Mouse (Mus musculus): ENCODE data around the gene Ambra1. TPM values are rescaled to one million over a fixed set of nuclear protein-coding genes. Genes with fewer than 3 reads are reported as not detected.

Ambra1 gene
- polyA plus RNA-seq, 1 experiment from 2014 or later: 10.4 TPM

DNA sequence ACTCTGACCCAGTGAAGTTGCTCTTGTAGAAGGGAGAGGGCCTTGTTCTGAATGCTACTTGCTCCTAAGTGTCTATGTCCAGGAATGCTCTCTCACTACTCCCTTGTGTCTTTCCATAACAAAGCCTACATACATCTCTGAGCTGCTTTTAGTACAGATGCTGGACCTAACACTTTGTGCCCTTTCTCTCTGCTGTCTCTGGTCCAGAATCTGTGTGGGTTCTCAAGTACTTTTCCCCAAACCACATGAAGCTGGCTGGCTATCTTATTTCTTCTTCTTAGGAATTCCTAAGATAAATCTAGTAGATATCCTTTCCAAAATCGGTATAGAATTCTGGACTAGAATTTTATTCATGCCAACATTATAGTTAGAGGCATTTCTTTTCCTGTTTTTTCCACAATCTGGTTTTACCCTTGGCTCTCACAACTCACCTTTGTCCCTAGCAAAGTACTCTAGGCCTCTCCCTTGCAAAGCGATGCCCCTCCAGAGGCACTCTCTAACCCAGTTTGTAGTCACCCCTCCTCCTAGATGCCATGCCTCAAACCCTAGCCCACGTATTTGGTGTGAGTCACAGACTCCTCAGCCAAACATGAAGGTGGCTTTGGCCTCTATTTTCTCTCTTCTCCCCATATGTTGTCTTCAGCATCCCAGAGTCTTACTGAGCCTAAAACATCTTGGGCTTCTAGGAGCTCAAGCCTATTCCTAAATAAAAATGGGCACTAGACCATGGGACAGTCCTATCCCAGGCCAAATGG, 173.4 kb downstream of the Ambra1 start:
- no peaks in the 10 kb centered on the region for H3K27me3 ChIP-seq (replicated peaks)
- H3K9ac ChIP-seq: no peak overlapping the region
- H3K4me2 ChIP-seq: no peak overlapping the region
- no peak overlapping the region for H3K27ac ChIP-seq (replicated peaks)
- H3K4me1 ChIP-seq: 0 out of 2 replicates have a peak, but pooled peaks cover 4% of the 10 kb centered on the region
- peaks cover 31% of the 10 kb centered on the region for H3K36me3 ChIP-seq
- H3K9me3 ChIP-seq: no peaks in the 10 kb centered on the region
- ATAC-seq (ENCODE audit: extremely low read depth, insufficient number of reproducible peaks, low FRiP score, low TSS enrichment): no peak
- 82% methylated on average over 3 of the region's 3 CpGs for WGBS
- H3K4me3 ChIP-seq: no peak overlapping the region

DNA sequence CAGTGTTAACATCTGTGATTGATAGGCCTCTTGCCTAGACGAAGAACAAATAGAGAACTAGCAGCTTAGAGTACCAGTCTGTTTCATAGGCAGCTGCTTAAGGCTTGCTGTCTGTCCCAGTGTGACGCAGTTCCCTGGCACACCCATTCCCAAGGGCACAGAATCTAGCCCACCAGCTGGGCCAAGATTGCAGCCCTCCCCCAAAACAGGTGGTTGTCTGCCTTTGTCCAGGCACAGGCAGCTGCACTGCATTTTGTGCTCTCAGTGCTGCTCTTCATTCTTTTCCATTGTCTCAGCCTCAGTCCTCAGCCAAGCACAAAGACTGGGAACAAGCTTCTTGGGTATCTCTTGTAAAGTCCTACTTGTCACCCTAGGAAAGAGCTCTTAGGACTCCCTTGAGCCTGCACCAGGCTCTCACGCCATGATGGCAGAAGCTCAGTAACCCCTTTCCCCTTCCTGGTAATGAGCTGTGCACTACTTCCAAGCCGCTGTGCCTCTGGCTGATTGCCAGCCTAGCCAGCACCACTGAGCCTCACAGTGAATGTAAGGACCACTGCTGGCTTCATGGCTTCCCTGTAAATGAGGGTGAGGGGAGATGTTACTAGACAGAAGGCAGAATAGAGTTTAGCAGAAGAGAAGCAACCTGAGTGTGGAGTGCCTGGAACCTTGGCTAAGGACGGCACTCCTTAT, 174.8 kb downstream of the Ambra1 start:
- ATAC-seq (ENCODE audit: extremely low read depth, insufficient number of reproducible peaks, low FRiP score, low TSS enrichment): no peak
- Histone ChIP-seq H3K4me2 (no peak overlapping the region), H3K9ac (no peak overlapping the region), H3K9me3 (no peaks in the 10 kb centered on the region), H3K27me3 (replicated peaks) (no peaks in the 10 kb centered on the region), H3K4me1 (0 out of 2 replicates have a peak, but pooled peaks cover 4% of the 10 kb centered on the region), H3K27ac (replicated peaks) (no peak overlapping the region), H3K36me3 (peaks cover 44% of the 10 kb centered on the region), H3K4me3 (no peak overlapping the region)
- WGBS: 76% methylated on average over 5 of the region's 5 CpGs

DNA sequence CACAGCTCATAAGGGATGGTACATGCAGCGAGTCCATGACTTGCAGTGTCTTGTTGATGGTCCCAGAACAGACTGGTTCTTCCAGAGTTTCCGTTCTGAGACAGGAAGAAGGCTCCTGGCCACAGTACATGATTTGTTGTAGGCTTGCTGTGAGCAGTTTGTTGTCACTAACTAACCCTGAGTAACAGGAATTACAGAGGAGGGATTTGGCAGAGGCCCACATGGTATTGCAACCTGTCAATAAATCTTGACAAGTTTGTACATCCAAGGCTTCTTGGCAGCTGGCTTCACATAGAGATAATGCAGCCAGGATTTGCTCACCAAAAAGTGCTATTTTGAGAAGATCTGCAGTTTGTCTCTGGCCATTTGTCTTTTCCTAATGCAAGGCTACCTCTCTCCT, 176.2 kb downstream of the Ambra1 start:
- no peak overlapping the region for H3K27ac ChIP-seq (replicated peaks)
- no peak overlapping the region for H3K4me2 ChIP-seq
- no peak overlapping the region for H3K4me3 ChIP-seq
- H3K4me1 ChIP-seq: 0 out of 2 replicates have a peak, but pooled peaks cover 4% of the 10 kb centered on the region
- no peak overlapping the region for H3K9ac ChIP-seq
- WGBS: 82% methylated on average over 2 of the region's 2 CpGs
- no peaks in the 10 kb centered on the region for H3K27me3 ChIP-seq (replicated peaks)
- H3K9me3 ChIP-seq: no peaks in the 10 kb centered on the region
- no peak for ATAC-seq (ENCODE audit: extremely low read depth, insufficient number of reproducible peaks, low FRiP score, low TSS enrichment)
- peaks cover 49% of the 10 kb centered on the region for H3K36me3 ChIP-seq

DNA sequence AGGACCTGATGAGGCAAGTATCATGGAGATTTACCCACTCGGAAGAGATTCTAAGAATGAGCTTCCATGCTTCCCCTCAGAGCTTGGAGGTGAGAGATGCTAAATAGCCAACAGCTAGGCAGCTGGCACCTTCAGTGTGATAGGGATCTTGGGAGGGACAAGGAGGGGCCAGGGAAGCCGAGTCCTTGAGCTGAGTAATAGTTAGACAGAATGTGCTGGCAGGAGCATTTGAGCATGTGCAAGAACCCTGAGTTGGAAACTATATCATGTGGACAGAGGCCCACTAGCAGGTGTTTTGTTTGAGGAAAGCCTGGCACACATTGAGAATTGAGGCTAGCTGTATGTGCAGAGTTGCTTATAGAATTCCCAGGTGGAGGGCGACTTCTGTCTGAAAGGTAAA, 182.7 kb downstream of the Ambra1 start:
- H3K9ac ChIP-seq: no peak overlapping the region
- H3K36me3 ChIP-seq: peaks cover 90% of the 10 kb centered on the region
- no peaks in the 10 kb centered on the region for H3K4me1 ChIP-seq
- H3K9me3 ChIP-seq: no peaks in the 10 kb centered on the region
- H3K4me2 ChIP-seq: no peak overlapping the region
- no peak overlapping the region for H3K4me3 ChIP-seq
- H3K27ac ChIP-seq (replicated peaks): no peak overlapping the region
- 56% methylated on average over 3 of the region's 3 CpGs for WGBS
- no peaks in the 10 kb centered on the region for H3K27me3 ChIP-seq (replicated peaks)
- ATAC-seq (ENCODE audit: extremely low read depth, insufficient number of reproducible peaks, low FRiP score, low TSS enrichment): no peak

DNA sequence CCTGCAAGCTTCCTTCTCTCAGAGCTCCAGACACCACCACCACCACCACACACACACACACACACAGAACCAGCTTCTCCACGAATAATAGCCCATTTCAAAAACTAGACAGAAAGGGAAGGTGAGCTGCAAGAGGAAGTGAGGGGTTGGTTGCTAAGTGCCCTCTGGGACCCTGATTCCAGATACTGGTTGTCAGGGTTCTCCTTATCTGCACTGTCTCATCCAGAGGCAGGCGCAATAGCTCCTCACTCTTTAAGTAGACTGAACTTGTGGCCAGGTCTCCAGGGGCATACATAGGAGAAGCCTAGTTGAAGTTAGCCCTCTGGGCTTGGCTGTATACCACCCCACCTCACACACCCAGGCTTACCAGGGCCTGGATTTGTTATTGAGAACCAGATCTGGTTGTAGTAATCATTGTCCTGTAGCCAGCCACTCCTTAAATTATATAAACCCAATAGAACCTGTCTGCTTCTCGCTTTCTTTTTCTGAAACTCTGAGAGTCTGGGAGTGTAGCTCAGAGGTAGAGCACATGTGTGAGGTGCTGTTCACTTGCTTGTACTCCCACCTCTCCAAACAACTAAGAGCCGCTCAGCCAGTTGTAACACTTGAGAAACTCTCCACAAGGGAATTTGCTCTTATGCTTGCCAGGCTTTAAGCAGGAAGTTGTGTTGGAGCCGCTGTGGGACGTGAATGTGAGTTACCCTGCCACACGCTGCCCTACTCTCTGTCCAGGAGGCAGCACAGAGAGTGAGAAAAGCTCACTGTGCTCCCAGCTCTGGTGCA, 183.6 kb downstream of the Ambra1 start:
- Histone ChIP-seq H3K4me1 (no peaks in the 10 kb centered on the region), H3K27me3 (replicated peaks) (no peaks in the 10 kb centered on the region), H3K36me3 (peaks cover 93% of the 10 kb centered on the region), H3K9ac (no peak overlapping the region), H3K27ac (replicated peaks) (no peak overlapping the region), H3K4me2 (no peak overlapping the region), H3K4me3 (no peak overlapping the region), H3K9me3 (no peaks in the 10 kb centered on the region)
- 70% methylated on average over 7 of the region's 7 CpGs for WGBS
- ATAC-seq (ENCODE audit: extremely low read depth, insufficient number of reproducible peaks, low FRiP score, low TSS enrichment): no peak

DNA sequence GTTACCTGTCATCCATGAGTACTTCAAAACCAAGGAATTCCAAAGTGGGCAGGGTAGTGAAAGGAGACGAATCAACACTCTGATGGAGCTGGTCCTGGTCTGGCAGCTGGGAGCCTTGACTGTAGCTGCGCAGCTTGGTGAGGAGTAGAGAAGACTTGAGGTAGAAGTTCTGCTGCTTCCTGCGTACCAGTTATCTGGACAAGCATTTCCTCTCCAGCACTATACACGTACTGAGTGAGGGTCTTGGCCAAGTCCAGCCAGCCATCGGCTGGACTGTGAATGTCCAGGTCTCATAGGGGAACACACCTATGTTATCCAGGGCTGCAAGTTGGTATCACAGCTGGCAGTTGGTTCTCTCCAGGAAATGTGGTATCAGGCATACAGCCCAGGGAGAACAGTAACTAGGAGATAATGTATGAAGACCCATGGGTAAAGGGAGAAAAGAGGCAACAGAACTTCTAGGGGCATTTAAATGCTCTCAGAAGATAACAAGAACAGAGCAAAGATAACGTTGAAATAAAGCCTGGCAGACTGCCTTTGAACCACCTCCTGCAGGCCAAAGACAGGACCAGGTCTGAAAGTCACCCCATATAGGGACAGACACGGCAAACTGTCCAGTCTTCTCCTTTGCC, 186.5 kb downstream of the Ambra1 start:
- H3K4me1 ChIP-seq: peaks cover 6% of the 10 kb centered on the region
- H3K36me3 ChIP-seq: peaks cover 74% of the 10 kb centered on the region
- H3K9ac ChIP-seq: no peak overlapping the region
- H3K27ac ChIP-seq (replicated peaks): no peak overlapping the region
- no peak overlapping the region for H3K4me3 ChIP-seq
- H3K27me3 ChIP-seq (replicated peaks): peaks cover 21% of the 10 kb centered on the region
- no peak for ATAC-seq (ENCODE audit: extremely low read depth, insufficient number of reproducible peaks, low FRiP score, low TSS enrichment)
- no peak overlapping the region for H3K4me2 ChIP-seq
- H3K9me3 ChIP-seq: no peaks in the 10 kb centered on the region
- WGBS: 64% methylated on average over 7 of the region's 7 CpGs

DNA sequence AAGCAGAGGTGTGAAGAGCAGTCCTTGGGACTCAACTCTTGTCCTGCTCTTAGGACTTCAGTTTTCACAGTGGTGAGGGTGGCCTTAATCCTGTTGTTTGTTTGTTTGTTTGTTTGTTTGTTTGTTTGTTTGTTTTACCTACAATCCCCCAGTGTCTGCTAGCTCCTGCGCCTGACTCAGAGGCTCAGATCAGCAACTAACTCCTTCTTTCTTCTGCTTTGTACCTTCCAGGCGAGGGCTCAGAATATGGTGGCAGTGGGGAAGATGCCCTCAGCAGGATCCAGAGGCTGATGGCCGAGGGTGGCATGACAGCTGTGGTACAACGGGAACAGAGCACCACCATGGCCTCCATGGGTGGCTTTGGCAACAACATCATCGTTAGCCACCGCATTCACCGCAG, 187.2 kb downstream of the Ambra1 start:
- H3K4me2 ChIP-seq: no peak overlapping the region
- WGBS: 94% methylated on average over 7 of the region's 7 CpGs
- no peaks in the 10 kb centered on the region for H3K9me3 ChIP-seq
- no peak for ATAC-seq (ENCODE audit: extremely low read depth, insufficient number of reproducible peaks, low FRiP score, low TSS enrichment)
- H3K4me3 ChIP-seq: no peak overlapping the region
- no peak overlapping the region for H3K9ac ChIP-seq
- H3K27me3 ChIP-seq (replicated peaks): peaks cover 27% of the 10 kb centered on the region
- no peak overlapping the region for H3K27ac ChIP-seq (replicated peaks)
- H3K36me3 ChIP-seq: peaks cover 68% of the 10 kb centered on the region
- H3K4me1 ChIP-seq: peaks cover 13% of the 10 kb centered on the region

DNA sequence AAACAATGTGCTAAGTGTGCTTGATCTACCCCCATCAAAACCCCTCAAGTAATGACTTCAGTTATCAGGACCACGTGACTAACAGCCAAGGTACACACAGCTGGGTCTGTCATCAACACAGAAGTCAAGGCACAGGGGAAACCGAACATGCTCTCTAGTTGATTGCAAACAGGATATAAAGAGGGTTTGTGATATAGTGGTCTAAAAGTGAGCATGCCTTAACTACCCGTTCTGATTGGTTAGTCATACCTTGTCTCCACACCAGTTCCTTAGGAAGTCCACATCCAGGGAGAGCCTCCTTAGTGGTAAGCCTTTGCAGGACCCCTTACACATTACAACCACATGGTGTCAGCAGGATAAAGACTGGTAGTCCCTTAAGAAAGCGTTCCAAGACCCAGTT, 190.2 kb downstream of the Ambra1 start:
- Histone ChIP-seq H3K36me3 (peaks cover 38% of the 10 kb centered on the region), H3K4me3 (no peak overlapping the region), H3K4me2 (no peak overlapping the region), H3K4me1 (peaks cover 31% of the 10 kb centered on the region), H3K9me3 (no peaks in the 10 kb centered on the region), H3K27ac (replicated peaks) (no peak overlapping the region), H3K9ac (no peak overlapping the region), H3K27me3 (replicated peaks) (peaks cover 56% of the 10 kb centered on the region)
- ATAC-seq (ENCODE audit: extremely low read depth, insufficient number of reproducible peaks, low FRiP score, low TSS enrichment): no peak
- WGBS: 54% methylated on average over 4 of the region's 4 CpGs

DNA sequence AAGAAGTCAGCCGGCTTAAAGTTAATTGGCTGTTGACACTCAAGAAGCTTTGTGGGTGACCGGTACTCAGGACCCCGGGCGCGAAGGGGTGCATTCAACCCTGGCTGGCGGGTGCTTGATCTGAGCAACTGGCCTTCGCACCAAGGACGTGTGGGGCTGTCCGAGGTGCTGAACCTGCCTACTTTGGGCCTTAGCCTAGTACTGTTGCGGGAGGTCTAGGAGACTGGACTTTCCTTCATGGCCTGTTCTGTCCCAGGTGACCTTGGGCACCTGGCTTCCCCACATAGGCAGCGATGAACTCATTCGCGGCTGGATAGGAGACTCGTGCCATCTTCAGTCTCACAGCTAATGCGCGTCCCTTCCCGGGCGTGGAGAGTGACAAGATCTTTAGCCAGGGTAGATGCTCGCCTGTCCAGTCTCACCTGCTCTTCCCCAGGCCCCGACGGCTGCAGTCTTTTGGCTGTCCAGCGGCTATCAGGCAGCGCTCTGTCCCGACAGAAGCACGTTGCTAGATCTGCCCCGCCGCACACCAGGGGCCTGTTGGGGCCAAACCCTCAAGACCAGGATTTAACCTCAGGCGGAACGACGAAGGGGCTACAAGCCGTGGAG, 191.4 kb downstream of the Ambra1 start:
- Histone ChIP-seq H3K36me3 (peaks cover 32% of the 10 kb centered on the region), H3K9ac (no peak overlapping the region), H3K9me3 (no peaks in the 10 kb centered on the region), H3K4me2 (peak overlapping the region; percentile 88), H3K27ac (replicated peaks) (no peak overlapping the region), H3K4me1 (peaks cover 31% of the 10 kb centered on the region), H3K27me3 (replicated peaks) (peaks cover 67% of the 10 kb centered on the region), H3K4me3 (peak overlapping the region; percentile 59)
- no peak for ATAC-seq (ENCODE audit: extremely low read depth, insufficient number of reproducible peaks, low FRiP score, low TSS enrichment)
- WGBS: 4% methylated on average over 31 of the region's 31 CpGs

DNA sequence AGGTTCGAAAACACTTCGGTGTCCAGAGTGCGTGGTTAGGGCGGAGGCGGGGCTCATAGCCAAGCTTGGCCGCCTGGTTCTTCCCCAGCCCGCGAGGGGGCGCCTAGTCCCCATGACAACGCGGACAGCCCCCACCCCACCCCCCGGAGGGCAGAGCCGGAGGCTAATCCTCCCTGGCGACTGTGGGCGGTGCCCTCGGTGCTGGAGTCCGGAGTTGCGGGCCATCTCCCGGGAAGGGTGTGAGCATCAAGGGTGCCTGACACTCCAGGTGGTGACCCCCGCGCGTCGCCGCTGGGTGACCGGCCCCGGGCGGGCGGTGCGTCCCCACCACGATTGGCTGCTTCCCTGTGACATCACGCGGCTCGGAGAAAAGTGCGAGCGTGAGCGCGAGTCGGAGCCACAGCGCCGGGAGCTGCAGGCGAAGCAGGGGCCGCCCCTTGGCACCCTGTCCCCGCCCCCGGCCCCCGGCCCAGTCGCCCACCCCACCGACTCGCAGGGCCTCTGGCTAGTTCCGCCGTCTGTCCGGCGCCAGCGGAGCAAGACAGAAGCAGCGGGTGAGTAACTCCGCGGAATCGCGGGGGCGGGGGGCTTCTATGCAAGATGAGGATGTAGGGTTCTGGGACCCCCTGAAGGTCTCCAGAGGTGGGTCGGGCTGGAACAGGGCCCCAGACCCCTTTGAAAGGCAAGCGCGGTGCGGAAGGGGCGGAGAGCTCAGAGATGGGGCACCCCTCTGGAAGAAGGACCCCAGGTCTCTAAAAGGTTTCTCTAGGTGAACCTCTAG, 192.0 kb downstream of the Ambra1 start:
- H3K4me1 ChIP-seq: peaks cover 31% of the 10 kb centered on the region
- H3K27me3 ChIP-seq (replicated peaks): peaks cover 71% of the 10 kb centered on the region
- H3K36me3 ChIP-seq: peaks cover 25% of the 10 kb centered on the region
- peak; percentile 48; the same call in 1 of the 2 replicates for ATAC-seq (ENCODE audit: extremely low read depth, insufficient number of reproducible peaks, low FRiP score, low TSS enrichment)
- peak overlapping the region; percentile 41; the same call in 1 of the 2 replicates for H3K9ac ChIP-seq
- peak overlapping the region; percentile 59 for H3K4me3 ChIP-seq
- WGBS: under 1% methylated on average over 64 of the region's 64 CpGs
- H3K9me3 ChIP-seq: no peaks in the 10 kb centered on the region
- no peak overlapping the region for H3K27ac ChIP-seq (replicated peaks)
- H3K4me2 ChIP-seq: peak overlapping the region; percentile 88

All from heart, embryonic 13.5 days (tissue).